Mouse (Mus musculus) cerebellum, adult 18-20 months (tissue): ENCODE results near the gene Fndc1.

ENCODE experiments used
- DNase-seq, 2 experiments: peaks; one replicate each; pipeline ENCODE4 v3.0.0; 2021

Gene Fndc1

DNA sequence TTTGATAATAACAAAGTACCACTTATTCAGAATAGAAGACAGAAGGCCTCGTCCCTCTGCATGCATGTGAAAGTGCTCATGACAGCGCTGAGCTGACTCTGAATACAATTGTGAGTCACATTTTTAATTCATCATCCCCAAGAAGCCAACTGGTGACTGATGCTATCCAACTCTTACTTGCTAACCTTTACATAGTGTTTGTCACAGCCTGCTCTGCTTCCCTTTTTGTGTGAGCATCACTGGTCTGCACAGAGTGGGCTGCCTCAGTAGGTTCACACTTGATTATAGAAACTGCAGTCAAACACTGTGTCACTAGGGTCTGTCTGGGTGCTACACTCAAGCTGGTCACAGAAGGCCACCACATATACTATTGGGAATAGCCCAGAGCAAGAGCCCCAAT is 10.5 kb downstream of the Fndc1 start:
- no peak for DNase-seq

DNA sequence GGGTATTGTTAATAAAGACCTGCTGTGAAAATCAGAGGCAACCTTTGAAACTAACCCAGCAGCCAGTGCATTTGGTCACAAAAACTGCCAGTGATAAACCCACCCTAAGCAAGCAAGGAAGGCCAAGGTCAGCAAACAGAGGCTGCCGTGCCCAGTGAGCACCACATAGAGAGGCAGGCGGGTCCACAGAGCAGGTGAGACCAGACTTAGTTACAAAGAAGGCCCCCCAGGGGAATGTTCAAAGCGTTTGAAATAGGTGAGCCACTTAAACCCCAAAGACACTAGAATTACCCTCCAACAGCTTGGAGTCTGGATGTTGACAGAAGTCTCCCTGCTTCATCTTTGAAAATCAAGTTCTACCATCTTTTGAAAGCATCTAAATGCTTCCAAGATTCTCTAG is 12.7 kb downstream of the Fndc1 start:
- no peak for DNase-seq

DNA sequence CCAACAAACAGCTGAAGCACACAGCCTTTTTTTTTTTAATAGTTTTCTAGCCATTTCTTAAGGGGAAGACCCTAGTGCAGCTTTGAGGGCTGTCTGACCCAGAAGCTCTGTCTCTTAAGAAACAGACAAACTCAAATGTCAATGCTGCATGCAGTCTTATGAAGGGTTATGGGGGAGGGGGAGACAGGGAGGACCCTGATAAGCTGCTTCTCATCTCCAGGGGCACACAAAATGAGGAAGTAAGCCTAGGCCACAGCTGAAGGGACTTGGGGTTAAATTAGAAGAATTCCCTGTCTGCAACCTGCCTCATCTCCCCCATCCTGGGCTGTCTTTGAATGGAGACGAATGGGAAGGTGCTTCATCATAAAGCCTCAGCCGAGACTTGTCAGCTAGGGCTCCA is 19.1 kb downstream of the Fndc1 start:
- no peak for DNase-seq

DNA sequence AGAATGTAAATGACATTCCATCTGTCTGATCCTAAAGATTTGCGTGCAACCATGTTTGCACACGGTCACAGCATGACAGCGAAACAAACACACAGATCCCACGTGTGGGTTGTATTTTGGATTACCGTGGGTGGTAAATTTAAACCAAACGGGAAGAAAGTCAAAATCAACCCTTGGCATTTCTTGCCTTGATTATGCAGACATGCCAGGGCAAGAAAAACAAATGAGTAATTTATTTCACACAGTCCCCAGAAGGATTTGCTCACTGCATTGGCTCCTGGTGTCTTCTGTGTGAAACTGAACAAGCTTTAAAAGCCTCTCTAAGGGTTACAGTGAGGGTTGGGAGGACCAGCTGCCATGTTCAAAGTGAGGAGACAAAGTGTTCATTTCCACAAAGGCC is 22.0 kb downstream of the Fndc1 start:
- no peak for DNase-seq

DNA sequence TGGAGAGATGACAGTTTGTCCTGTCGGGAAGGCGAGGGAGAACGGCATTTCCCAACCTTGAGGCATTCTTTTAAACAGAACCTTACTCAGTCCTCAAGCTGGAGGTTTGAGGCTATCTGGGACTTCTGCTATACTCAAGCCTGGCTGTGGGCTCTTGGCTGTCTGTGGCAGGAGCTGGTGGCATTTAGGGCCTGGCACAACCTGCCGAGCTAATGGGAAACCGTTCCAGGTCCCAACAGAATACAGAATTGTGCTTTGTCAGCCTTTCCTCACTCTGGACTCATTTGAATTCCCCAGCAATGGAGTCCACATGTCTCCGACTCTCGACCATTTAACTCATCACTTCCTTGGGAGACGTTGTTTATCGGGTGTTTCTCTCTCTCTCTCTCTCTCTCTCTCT is 24.6 kb downstream of the Fndc1 start:
- no peak for DNase-seq

DNA sequence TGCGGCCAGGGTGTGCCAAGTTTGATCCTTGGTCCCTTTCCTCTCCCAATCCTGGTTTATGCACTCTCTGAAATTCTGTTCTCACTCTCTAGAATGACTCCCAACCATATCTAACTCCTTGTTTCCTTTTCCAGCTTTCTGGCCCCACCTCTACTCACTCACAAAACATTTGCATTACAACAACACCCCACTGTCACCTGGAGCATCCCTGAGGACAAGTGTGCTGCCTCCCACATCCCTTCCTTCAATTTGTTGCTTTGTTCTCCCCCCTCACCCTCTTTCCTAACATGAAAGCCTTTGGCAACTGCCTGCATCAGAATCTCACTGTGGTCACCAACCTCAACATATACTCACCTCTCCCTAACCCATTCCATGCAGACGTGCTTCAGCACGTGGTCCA is 27.2 kb downstream of the Fndc1 start:
- no peak for DNase-seq

DNA sequence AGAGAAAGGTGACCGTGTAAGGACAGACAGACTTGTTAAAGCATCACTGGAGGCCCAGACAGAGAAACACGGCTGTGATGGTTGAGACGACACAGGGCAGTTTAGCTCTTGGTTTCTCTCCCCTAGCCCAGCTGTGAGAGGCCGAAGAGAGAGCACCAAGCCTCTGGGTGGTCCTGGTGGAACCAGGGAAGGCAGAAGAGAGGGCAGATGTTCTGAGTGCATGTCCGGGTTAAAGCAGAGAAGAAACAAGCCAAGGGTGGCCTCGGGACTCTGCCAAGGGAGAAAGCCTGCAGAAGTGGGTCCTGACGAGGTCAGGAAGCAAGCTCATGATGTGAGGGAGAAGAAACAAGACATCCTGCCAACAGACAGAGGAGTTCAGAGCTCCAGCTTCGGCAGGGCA is 31.5 kb downstream of the Fndc1 start:
- DNase-seq = no peak

DNA sequence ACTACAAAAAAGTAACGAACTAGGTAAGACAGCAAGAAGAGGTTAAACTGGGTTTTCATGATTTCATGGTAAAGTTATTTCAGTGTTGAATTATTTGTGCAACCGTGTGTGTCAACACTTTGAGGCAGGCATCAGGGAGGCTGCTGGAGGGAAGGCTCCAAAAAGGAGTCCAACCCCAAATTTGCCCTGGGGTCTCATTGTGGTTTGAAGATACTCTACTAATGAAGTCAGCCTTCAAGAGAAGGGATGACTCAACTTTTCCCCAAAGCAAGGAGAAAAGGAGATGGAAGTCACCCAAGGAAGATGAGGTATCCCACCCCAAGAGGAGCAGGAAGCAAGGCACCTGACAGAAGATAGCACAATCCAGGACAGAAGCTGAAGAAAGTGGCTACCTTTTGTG is 31.9 kb downstream of the Fndc1 start:
- no peak for DNase-seq

DNA sequence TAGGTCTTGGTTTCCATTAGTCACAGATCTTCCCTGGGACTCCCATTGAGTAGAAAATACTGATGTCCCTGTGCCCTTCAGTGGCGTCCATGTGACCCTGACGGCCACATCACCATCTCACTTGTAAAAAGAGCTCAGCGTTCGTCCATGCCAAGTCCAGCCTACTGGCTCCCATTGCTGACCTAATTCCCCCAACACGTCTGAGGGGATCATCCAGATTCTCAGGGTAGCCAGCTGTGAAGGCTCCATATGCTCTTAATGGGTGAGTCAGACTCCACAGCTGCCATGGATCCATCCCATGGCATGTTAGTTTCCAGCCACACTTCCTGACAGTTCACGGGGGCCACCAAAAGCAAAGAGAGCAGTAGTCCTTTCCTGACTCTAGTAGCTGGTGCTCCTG is 33.0 kb downstream of the Fndc1 start:
- DNase-seq = no peak

DNA sequence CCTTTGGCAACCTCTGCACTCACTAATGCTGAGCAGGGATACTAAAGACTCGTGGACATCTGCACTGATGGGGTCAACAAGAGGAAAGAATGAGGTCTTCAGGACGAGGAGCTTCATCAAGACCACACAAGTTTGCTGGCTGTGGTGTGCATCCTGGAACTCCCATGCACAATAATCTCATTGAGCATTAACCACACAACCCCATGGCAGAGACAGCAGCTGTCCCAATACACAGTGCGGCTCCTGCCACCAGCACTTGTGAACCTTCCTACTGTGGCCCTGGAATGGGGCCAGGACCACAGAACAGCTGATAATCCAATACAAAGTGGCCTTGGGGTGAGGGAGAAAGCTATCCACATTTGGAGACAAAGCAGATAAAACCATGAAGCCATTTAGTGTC is 36.6 kb downstream of the Fndc1 start:
- no peak for DNase-seq

DNA sequence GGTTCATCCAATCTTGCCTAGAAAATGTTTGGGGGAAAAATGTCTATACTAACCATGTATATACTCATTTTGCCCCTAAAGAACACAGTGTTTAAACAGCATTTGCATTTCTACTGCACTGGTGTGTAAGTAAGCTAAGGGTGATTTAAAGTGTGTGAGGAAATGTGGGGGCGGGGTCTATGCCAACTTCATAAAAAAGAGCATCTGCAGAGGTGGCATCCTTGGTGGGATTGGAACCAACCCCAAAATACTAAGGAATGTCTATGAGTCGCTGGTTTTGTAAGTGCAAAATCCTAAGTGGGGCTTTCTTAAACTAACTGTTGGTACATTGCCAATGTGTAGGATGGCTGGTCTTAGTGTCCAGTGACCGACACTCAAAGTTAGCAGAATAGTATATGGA is 53.0 kb downstream of the Fndc1 start:
- no peak for DNase-seq

DNA sequence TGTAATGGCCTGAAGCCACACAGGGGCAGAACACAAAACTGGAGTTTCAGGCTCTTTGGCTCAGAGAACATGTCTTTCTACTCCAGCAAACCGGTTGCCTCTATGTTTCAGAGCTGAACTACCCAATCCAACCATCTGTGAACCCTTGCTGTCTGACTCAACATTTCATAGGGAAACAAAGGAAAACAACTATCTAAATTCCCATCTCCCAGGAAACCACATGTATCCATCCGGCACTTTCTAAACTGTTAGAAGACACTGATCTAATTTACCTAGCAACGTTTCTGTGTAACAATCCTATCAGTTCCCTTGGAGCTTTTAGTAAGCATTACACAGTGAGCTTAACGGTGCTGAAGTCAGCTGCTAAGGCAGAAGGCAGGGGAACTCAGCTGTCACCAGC is 67.3 kb downstream of the Fndc1 start:
- DNase-seq = no peak

DNA sequence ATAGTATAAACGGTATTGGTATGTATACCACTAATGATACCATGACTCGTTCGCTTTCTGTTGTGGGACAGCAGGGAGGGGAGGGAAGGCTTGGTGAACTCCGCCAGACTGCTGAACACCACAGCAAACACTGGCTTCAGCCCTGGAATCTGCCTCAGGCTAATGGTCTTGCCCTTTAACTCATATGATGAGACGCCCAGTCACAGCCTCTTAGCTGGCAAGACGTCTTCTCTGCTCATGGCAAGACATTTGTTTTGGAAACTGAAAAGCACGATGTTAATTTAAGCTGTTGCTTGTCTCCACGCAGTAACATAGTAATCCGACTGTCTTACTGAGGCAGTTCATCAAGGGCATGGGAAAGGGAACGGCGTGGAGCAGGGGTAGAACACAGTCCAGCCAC is 72.1 kb downstream of the Fndc1 start:
- no peak for DNase-seq

DNA sequence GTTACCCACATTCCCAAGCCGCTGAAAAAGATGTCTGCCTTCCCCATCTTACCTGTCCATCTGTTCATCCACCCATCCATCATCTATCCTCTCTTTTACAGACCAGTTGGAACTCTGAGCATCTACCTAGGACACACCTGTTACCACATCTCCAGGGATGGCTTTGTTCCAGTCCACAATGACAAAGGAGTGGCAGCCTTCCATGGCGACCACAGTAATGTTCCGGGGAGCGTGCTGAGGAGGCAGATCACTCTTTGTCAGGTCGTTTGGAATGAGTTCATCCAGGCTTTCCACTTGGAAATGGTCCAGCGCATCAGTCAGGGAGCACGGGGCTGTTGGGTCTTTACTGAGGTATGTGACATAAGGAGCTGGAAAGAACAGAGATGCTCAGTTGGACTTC is 73.7 kb downstream of the Fndc1 start:
- DNase-seq = no peak

DNA sequence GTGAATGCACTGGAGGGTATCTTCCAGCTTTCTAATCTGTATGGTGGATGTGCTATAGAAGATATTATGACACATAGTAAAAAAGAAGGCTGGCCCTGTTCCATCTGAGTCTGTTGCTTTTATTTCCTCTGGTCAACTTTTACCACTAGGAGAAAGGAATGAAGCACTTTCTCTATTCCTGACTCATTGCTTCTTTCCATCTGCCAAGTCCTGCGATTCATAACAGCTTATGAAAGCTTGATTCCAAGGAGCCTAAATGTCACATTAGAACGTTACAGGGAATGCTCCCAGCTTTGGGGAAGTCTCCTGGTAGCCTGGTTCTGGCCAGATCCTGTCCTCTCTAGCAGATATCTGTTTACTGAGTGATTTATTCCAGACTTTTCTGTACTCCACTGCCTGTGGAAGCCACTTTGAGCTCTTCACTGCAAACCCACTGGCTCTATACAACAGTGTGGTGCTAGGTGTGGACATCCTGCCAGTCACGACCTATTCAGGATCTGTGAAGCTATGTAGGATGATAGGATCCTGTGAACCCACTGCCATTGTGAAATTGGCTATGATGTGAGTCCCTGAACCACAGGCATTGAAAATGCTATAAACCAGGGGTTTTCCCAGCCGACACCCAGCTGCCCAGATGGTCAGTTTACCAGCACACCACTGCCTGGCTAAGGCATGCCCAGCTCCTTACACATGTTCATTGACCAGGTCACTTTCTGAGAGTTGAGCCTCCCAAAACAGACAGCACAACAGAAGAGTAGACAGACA is 77.9 kb downstream of the Fndc1 start:
- no peak for DNase-seq

DNA sequence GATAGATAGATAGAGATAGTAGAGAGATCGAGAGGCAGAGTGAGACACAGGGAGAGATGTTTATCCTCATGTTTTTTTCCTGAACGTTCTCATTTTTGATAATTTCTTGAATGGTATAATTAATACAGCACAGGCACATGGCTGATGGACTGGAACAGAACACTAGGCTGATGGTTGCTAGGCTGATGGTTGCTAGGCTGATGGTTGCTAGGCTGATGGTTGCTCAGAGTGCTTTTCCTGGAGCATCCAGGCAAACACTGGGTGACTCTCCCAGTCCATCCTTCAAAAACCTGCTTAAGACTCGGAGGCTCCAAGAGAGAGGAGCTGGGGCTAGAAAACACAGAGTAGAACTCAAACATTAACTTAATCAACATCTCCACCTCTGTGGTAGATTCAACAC is 80.3 kb downstream of the Fndc1 start:
- no peak for DNase-seq

DNA sequence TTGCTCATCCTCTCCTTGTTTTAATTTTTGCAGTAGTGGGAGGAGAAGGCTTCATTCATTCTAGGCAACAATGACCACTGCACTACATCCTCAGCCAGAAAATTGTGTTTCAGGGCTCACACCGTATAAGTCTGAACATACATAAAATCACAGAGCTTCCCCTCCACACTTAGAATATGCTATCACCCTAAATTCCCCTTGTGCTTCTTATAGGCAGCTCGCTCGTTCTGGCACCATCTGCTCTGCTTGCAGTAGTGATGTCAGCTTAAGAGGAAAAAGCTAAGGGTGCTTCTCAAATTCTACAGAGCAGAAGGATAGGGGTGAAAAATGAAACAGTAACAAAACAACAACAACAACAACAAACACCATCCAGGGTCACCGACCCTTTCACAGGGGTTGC is 82.1 kb downstream of the Fndc1 start:
- no peak for DNase-seq

DNA sequence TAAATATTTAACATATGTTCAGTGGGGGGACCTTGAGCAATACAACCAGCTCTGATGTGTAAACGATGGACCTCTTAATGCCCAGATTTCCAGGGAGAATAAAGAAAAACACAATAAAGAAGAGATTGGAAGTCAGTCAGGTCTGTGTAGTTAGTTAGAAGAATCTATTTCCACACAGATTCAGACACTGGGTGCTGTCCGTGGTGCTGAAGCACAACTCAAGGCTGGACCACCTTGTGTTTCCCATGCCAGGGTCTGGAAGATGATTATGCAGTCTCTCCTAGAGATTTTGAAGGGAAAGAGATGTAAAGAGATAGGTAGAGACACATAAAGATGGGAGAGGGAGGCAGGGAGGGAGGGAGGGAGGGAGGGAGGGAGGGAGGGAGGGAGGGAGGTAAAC is 86.1 kb downstream of the Fndc1 start:
- DNase-seq = no peak

DNA sequence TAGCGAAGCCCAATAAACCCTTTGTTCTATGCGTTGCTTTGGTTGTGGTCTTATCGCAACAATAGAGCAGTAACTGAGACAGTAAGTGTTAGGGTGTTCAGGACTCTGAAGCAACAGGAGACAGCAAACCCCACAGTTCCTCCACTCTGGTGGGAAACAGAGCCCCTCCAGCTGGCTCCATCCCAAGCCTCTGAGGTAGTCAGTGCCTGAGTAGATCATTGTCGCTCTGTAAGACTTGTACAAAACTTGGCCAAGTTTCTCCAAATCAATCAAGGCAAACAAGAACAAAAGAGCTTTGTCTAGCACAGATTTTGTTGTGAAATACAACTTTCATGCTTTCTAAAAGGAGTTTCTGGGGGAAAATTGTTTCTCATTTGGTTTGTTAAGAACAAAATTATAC is 104.1 kb downstream of the Fndc1 start:
- DNase-seq = no peak

DNA sequence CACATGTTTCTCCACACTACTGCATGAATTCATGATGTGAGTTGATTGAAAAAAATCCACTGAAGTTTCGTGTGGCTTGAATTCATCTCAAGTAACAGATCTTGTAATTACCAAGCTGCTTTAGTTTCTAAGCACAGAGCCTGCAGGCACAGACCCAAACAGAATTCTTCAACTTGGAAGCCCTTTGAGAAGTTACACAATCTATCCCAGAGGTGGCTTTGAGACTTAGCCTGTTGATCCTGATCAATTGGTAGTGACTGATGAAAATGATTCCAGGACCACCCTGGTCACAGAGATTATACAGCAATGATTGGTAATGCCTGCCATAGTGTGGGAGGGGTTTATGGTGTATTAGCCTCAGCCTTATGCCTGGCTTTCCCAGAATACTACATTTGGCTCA is 108.2 kb downstream of the Fndc1 start:
- DNase-seq = no peak

DNA sequence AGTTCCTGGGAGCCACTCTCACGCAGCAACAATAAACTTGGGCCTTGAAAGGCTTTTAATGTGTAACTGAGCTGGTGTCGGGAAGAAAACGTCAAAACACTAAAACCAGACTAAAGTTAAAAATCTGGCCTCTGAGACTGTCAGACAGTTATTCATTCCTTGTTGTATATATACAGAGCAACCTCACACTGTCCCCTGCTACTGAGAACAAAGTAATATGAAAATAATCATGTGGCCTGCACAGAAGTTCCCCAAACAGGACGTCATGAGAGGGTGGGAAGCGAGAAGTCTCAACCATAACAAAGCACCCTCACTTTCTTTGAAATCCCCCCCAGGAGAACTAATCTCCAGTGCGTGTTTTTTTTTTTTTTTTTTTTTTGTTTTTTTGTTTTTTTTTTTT is 109.2 kb downstream of the Fndc1 start:
- no peak for DNase-seq

DNA sequence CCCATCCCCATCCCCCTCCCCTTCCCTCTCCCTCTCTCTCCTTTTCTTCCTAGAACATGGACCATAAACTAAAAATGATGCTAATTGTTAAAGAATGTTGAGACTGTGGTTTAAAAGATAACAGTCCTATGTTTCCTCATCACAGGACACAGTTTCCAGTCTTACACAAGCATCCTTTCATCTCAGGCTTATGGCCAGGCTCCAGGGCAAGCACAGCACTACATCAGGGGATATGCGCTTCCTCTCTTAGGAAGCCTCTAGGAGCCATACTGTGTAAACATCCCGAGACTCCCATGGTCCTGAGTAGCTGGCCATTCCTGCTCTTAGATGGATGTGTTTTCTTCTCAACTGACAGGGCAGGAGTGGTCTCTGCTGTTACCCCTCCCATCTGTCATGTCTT is 114.1 kb downstream of the Fndc1 start:
- DNase-seq = no peak

DNA sequence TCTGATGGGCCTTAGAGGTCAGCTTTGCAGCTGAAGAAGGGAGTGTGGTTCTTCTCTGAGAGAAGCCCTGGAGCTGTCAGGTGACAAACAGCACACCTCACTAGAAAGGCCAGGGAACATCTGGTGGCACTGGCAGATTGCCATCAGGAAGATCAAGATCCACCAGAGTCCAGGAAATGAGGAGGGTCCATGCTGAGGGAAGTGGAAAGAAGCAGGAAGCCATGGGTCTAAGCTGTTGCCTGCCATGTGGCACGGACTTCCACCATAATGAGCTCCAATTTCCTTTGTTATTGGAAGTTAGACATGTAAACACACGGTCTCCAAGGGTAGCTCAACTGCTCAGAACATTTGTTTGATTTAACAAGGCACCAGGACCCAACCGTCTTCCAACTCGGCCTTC is 120.0 kb downstream of the Fndc1 start:
- no peak for DNase-seq

DNA sequence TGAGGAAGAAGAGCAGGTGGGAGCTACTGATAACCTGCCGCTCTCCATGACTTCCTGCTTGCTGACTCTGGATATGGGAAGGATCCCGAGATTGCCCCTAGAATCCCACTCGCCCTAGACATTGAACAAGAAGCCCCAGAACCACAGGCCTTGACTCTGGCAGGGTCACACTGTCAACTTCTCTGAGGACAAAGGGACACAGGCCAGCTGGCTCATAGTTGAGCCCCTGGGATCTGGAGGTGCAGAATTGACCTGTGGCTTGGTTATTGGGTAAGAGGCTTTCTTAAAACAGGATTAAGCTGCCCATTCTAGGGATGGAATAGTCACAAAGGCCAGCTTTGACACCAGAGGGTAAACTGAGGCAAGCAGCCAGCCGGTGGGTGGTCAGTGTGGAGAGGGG is 136.8 kb downstream of the Fndc1 start:
- no peak for DNase-seq
